Mouse (Mus musculus) frontal cortex, adult 2 months (tissue): Measurements from ENCODE around the gene Cdc42ep4. TPM values are rescaled to one million over a fixed set of nuclear protein-coding genes. Genes with fewer than 3 reads are reported as not detected.

Experiments
- DNase-seq, 2 experiments: peaks; one replicate each; pipeline ENCODE4 v3.0.0; 2022; ENCODE audit warnings: low spot score in 1 of 2; ENCODE audit errors: extremely low spot score in 1 of 2
- polyA plus RNA-seq: library from polyadenylated mRNA; depleted of rRNA; stranded (reverse); fragments of >200 nt; gene quantifications from 2 replicates; pipeline ENCODE4 v1.2.3, GENCODE M21; 2012

Cdc42ep4 gene
- polyA plus RNA-seq, 1 experiment, result 27.9 TPM

DNA sequence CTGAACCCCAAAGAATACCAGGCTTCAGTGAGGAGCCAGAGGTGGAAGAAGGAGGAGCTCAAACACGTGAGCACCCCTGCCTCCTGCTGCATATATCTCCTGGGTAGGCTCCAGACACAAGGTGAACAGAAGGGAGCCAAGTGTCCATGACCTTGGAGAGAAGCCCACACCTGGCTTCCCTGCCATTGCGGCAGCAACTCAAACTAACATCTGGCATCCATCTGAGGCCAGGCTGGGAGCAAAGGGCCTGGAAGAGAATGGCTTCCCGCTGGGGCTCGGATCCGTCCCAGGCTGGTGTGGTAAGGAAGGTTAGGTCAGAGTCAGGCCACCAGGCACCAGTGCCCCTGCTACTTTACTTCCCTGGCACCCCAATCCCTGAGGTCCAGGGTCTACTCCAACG, 23.7 kb downstream of the Cdc42ep4 start:
- no peak for DNase-seq

- no peak for DNase-seq
Observed at GRCm38 (mm10) chr11:113726994-113727888, 24.4 kb downstream of the Cdc42ep4 start.

GRCm38 (mm10) chr11:113725235-113726048, 26.2 kb downstream of the Cdc42ep4 start:
- no peak for DNase-seq

DNA sequence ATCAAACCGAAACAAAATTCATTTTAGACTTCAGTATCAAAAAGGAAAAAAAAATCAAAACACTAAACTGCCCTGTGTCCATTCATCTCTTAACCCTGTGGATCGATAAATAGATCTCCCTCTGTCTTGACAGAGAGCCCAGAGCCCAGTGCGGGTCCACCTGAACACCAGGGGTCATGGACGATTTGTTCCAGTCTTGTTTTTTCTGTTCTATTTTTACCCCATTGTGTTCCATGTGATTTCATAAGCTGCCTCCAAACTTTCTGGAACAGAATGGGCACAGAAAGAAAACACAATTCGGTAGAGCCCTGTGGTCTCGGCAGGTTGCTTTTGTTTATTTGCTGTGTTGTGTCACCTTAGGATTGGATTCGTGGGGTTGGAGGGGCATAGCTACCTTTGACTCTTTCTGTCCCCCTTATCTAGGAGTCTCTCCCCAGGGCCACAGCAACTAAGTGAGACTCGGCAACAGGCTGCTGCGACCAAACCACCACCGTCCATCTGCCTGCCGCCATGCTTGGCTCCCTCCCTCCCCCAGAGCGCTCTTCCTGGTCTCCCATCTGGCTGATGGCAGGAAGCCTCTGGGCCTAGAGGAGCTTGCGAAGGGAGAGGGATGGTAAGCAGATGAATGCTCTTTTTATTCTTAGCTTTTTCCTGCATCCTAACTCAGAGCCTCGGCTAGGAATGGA, 29.1 kb downstream of the Cdc42ep4 start:
- no peak for DNase-seq

GRCm38 (mm10) chr11:113717767-113718424, 33.8 kb downstream of the Cdc42ep4 start:
- DNase-seq, result no peak

GRCm38 (mm10) chr11:113716132-113716531, 35.5 kb downstream of the Cdc42ep4 start:
- DNase-seq, result no peak

DNA sequence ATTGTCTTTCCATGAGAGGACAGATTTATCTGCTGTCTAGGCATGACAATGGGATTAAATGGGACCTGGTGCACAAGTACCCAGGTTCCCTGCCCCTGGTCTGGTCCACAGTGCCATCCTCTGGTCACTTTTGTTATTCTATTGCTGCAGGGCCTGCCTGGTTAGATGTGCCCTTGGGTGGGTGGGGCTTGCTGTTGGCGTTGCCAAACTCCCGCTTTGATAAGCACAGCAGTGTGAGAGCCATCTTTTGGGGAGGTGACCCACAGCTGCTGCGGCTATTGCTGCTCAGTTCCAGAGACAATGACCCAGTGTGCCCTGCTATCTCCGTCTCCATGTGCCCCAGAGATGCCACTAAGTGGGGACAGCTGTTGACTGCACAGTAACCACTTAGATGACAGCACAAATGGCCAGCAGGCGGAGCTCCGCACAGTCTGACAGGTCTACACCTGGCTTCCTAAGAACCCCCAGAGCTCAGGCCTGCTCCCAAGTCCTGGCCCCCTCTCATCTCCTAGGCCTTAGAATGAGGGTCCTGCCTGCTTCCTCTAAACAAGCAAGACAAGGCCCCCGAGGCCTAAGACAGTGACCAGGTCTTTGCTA, 36.5 kb downstream of the Cdc42ep4 start:
- no peak for DNase-seq

GRCm38 (mm10) chr11:113711061-113711460, 40.6 kb downstream of the Cdc42ep4 start:
- DNase-seq, result no peak

DNA sequence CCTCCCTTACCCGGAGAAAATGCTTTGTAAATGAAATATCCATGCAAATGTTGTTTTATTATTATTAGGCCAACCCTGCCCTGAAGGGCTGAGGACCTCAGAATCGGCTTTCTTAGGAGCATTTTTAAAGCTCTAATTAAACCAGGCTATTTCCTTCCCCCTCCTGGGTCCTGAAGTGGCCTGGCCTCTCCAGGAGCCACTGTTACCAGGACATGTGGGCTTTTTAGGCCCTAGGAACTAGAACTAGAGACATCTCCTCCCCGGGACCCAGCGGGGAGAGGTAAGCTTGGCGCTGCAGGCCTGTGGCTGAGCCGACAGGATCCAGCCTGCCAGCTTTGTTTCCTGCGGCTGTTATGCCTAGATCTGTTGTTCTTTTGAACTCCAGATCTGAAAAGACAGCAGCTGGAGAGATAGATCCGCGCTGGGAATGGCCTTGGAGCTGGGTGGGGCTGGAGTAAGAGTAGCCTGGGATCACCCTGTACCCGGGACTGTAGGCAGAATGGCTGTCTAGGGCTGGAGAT, 41.4 kb downstream of the Cdc42ep4 start:
- no peak for DNase-seq

- no peak for DNase-seq
Observed at GRCm38 (mm10) chr11:113709731-113710256, 41.9 kb downstream of the Cdc42ep4 start, which contains the start of gene Cpsf4l. Gene Cpsf4l, minus strand, starts transcription at chr11:113710017.

DNA sequence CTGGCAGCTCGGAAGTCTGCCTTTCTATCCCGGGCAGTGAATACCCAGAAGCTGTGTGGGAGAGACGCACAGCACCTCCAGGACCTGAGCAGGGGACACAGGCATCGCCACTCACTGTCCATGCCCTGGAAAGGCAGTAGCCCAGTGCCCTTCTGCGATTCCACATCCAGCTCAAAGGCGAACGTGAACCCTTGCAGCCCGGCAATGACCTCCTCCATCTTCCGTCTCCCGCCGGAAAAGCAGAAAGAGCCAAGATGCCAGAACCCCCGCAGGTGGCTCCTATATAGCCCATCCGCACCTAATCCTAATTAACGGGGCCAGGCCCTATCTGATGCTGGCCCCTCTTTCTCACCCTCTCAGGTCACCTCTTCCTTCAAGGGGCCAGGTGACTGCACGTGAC, 42.4 kb downstream of the Cdc42ep4 start:
- no peak for DNase-seq

- DNase-seq, result no peak
Observed at GRCm38 (mm10) chr11:113708629-113709213, 43.0 kb downstream of the Cdc42ep4 start.

- DNase-seq, result no peak
Observed at GRCm38 (mm10) chr11:113705966-113706652, 45.6 kb downstream of the Cdc42ep4 start.

- peak; percentile 77 to 88 for DNase-seq
Observed at GRCm38 (mm10) chr11:113703758-113704157, 47.9 kb downstream of the Cdc42ep4 start.

GRCm38 (mm10) chr11:113699643-113700042, 52.0 kb downstream of the Cdc42ep4 start:
- no peak for DNase-seq

GRCm38 (mm10) chr11:113698013-113698545, 53.6 kb downstream of the Cdc42ep4 start:
- no peak for DNase-seq

- no peak for DNase-seq
Observed at GRCm38 (mm10) chr11:113697571-113697970, 54.1 kb downstream of the Cdc42ep4 start.

- no peak for DNase-seq
Observed at GRCm38 (mm10) chr11:113691851-113692250, 59.8 kb downstream of the Cdc42ep4 start.
